Mouse (Mus musculus) embryo, embryonic 10 days (tissue): Measurements from ENCODE around the gene Mnd1.

Experiments
- DNase-seq: peaks from one replicate; pipeline ENCODE4 v3.0.0-alpha.2; 2015; ENCODE audit warnings: low spot score

Gene Mnd1

DNA sequence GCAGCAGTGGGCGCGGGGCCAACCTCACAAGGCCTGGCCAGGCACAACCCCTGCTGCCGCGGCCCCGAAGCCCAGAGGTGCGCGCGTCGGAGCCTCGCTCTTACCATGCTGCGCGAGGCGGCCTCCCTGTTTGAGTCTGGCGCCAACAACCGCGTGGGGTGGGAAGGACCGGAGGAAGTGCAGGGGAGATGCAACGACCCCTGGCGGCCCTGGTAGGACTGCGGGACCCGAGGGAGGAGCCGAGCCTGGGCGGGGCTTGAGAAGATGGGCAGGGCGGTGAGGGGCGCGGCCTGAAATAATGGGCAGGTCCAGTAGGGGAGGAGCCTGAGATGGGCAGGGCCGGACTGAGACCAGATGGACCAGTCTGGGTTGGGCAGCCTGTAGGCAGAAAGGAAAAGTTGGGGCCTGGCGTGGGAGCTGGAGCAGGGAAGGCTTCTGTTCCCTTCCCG is at the start of gene Mnd1:
Gene Mnd1 (minus strand): TSS at position 229 of the 449 bp plus-strand sequence.
- DNase-seq: peak; percentile 99

DNA sequence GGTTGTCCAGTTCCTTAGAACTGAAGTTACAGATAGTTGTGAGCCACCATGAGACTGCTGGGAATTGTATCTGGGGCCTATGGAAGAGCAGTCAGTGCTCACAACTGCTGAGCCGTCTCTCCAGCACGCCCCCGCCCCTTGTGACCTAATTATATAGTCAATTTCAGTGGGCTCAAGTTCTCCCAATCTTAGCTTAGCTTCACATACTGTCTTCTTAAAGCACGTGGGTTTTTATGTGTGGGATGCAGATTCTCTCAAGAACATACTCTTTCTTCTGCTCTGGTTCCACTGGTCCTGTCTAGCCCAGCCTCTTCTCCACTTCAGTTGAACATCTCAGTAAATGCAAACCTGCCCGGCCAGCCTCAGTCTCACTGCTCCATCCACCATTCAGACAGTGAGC is 49.1 kb upstream of the Mnd1 start:
- no peak for DNase-seq

DNA sequence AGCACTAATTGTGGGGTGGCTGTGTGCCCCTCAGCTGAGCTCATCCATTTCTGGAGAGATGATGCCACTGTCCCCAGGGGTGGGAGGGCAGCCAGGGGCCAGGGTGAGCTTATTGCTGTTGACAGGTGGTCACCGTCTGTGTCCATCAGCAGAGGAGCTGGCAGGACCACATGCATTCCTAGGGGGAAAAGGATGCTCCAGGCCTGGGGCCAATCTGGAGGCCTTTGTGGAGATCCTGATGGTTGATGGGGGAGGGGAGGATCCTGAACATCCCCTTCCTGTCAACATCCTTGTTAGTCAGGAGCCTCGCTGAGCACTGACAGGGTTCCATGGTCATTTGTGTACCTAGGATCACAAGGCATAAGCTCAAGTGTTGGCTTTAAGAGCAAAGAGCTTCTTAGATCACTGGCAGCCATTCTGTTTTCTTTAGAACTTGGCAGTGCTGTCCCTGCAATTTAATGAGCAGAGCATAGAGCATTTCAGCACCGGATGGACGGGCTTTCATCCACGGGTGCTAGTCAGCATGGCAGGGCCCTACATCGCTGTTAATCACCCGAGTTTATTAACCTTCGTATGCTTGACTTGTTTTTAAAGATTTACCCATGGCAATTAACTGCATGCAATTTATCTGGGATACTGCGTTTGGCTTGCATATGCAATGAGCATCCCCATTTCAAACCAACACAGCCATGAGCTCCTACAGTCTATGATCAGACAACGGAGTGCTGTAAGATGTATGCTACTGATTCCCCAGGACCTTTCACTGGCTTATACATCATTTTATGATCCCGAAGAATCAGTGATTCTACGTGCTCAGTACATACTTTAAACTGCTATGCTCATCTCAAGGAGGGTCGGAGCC is 45.2 kb upstream of the Mnd1 start:
- DNase-seq: peak; percentile 32

DNA sequence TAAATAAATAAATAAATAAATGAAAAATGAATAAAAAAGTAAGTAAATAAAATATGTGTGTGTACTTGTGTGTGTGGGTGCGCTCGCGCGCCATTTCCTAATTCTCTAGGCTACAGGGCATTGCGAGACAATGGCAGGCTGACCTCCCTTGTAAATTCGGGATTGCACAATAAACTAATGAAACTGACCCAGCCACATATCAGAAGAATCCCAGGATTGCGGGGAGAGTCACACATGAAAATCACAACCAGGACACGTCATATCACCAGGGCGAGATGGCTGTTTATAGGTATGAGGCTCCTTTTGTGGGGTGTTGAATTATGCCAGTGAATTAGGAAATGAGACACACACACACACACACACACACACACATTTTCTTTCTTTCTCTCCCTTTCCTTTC is 43.9 kb upstream of the Mnd1 start:
- DNase-seq: no peak

DNA sequence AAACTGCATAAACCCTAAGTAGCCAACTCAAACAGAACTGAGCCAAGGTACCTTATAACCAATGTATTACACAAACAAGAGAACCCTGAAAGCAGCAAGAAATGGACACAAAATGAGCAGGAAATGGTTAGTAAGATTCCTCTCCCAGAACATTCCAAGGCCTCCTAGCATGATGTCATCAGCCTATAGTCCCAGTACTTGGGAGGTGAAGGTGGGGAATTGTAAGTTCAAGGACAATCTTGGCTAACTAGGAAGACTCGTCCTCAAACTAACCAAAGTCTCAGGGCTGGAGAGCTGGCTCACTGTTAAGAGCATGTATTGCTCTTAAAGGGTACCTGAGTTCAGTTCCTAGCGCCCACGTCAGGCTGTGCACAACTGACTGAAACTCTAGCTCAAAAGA is 42.6 kb upstream of the Mnd1 start:
- no peak for DNase-seq

DNA sequence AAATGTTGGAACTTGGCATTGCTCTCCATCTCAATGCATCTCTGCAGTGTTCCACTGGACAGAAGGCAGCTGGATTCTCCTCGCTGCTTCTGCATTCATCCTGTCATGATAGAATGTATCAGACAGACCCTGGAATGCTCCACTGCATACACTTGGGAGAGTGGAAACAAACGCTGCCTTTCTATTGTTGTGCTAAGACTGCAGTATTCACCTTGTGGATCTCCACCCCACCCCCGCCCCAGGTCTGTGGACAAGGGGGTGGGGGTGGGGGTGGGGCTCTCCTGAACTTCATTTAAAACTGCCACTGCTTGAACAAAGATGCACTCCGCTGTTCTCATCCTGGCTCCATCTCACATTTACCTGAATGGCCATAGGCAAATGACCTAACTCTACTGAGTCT is 38.3 kb upstream of the Mnd1 start:
- DNase-seq: no peak

DNA sequence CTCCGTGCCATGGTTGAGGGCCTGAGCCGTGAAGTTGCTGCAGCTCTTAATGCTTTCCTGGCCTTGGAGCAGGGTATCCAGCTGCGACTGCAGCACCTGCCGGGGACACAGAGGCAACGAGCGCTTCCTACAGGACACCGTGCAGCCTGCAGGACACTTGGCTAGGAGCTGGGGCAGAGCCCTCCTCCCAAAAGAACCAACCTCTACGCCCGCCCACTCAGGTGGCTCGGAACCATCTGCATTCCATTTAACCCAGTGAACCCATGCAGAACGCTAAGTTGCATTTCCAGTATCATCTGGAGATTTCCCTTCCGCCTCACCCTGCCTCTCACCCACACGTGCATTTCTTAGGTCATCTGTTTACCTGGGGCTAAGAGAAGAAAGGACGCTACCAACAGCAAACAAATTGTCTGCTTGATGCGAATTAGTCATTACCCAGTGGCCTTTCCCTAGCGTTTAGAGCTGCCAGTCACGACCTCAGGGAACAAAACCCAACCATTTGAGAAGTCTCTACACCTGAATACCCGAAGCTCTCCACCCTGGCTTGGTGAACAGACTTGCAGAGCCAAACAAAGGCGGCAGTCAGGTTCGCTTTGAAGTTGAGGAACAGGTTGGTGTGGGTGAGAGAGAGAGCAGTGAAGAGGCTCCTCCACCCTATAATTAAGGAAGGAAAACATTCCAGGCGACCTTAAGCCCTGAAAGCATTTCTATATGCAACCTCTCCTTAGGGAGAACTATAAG is 35.7 kb upstream of the Mnd1 start:
- DNase-seq: peak; percentile 41

DNA sequence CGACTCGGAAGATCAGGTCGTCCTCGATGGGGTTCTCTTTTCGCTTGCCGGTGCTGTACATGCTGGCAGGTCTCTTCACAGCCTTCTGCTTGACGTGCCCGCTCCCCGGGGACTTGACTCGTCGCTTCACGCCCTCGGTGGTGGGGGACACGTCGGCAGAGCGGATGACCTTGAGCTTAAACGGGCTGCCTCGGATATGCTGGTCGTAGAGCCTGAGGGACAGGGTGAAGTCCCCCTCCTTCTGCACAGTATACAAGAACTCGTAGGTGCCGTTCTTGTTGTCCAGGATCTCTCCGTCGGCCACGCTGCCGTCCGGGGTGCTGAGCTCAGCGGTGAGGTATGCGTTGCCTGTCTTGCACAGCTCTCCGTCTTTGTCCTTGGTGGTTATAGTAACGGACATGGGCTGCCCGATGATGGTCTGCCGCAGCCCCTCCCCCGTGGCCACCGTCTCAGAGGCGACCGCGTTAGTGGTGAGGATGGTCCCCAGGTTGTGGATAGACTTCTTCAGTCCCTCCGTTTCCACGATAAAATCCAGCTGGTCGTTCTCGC is 35.0 kb upstream of the Mnd1 start:
- DNase-seq: peak; percentile 52

DNA sequence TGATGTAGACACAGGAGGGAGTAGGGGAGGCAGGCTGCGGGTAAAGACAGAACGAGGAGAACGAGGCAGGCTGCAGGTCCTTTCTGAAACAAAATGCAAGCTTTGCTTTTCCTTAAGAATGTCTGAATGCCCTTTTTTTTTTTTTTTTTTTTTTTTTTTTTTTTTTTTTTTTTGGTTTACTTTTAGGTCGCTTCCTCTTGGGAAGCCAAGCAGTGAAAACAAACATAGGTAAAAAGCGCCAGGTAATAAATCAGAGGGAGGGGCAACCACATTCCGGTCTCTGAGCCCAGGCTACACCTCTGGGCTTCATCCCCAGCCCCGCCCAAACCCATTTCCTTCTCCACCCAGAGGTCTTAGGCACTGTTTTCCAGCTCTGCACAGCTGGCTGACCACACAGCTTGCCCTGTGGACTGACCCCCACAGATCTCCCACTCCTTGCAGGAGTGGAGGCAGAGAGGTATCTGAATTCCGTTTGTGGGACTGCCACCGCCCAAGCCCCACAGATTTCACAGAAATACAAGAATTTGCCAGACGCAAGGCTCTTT is 34.1 kb upstream of the Mnd1 start:
- DNase-seq: no peak

DNA sequence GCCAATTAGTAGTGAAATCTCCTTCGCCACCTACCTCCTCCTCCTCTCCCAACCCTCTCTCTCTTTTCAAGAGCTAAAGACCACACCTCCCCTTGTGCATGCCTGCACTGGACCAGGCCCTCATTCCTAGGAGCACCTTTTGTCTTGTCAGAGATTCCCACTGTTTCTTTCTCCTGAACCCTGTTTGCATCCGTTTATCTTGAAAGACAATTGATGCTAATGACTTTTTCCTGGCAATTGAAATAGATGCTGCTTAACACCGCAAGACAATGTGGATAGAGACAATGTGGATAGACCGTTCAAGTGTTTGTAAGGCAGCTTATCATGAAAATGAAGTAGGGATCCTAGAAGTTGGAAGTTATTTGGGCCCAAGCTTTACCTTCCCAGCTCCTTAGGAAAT is 26.1 kb upstream of the Mnd1 start:
- DNase-seq: no peak

DNA sequence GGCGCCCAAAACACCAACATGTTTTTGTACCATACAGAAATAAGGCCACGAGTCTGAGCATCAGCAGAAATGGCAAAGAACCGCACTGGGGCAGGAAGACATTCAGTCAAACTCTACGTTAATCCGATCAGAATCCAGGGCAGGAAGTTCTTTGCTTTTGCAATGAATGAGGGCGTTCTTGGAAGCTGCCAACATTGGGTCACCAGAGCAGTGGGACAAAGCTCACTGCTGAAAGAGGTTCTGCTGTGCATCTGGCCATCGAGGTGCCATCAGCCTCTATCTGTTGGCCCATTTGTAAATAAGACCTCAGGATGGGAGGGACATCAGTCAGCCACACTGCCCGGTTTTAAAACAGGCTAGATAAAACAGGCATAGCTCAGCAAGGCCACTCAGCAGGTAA is 25.5 kb upstream of the Mnd1 start:
- DNase-seq: no peak

DNA sequence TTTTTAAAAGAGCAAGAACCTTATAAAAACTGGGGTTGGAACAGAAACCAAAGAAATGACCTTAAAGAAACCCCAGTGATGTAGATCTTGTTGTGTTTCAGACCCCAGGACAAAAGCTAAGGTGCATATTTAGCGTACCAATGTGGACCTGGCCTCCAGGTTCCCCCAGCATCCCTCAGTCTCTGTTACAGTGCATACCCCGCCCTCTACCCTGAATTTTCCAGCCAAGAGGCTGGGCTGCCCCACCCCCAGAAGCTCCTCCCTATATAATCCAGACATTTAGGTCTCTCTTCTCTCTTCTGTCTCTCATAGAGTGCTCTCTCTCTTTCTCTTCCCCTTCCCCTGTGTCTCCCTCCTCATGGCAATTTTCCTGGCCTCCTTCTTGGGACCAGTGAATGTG is 24.7 kb upstream of the Mnd1 start:
- no peak for DNase-seq

DNA sequence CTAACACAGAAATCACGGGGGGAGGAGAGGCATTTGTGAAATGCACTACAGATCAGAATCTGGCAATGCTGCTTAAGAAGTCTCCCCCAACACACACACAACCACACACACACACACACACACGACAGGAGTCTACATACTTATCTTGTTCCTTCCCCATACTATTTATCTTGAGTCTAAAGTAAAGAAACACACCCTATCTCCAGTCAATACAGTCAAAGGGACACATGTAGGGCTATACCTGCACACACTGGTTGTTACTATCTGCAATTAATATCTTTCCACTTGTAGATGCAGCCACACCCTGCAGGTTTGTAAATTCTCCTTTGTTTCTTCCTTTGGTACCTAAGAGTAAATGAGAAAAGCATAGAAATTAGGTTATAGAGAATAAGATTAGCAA is 22.2 kb upstream of the Mnd1 start:
- no peak for DNase-seq

DNA sequence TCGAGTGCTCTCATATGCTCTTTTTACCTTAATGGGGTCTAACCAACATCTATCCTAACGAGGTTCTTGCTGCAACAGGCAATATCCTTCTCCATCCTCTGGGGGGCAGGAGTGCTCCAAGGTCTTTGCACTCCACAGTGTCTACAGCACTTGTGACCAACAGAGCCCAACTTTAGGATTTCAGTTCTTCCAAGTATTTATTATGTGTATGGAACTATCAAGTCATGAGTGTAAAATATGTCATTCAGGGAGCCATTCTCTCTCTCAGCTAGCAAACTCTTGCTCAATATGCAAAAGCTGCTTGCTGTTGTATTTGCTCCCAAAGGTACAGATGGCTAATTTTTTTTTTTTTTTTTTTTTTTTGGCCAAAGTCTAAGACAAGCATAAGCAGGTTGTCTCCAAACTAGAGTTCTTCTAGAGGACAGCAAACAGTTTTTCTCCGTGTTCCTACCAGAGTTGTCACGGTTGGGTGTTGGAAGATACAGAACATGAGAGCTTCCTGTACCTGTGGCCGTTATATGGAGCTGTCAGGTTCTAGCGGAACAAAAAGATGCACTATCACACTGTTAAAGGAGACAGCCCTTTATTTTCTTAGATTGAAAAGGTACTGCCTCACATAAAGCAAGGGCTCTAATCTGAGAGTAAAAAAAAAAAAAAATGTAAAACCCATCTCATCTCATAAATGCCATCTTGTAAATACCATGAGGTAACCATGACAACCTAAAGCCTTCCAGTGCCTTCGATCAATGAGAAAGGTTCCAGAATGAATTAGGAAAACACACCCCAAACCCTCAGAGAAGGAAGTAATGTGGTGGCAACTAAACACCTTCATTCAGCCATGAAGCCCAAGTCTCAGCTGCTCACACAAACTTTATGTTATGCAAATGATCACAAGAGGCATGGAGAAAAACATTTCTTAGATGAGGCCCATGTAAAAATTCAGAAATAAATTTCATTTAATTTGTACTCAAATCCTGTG is 20.0 kb upstream of the Mnd1 start:
- DNase-seq: peak; percentile 90

DNA sequence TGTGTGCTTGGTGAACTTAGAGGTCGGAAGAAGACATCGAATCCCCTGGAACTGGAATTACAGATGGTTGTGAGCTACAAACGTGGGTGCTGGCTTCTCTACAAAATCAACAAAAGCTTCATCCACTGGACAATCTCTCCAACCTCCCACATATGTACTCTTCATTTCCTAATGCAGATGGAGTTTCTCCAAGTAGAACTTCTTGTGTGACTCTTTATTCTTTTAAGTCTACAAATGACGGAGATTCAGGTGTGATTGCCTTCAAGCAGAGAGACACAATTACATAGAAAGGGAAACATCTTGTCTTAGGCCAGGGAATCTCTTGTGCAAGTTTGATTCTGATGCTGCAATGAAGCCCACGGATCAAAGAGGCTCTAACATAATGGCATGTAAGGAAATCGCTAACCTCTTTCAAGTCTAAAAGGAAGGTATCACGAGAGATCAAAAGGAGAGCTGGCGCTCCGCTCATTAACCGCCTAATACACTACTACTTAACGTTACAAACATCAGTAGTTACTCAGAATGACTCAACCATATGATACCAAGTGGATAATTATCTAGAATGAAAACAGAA is 18.1 kb upstream of the Mnd1 start, which contains the start of gene Gm6525:
Gene Gm6525 (plus strand): TSS at position 524 of the 574 bp plus-strand sequence.
- DNase-seq: no peak

DNA sequence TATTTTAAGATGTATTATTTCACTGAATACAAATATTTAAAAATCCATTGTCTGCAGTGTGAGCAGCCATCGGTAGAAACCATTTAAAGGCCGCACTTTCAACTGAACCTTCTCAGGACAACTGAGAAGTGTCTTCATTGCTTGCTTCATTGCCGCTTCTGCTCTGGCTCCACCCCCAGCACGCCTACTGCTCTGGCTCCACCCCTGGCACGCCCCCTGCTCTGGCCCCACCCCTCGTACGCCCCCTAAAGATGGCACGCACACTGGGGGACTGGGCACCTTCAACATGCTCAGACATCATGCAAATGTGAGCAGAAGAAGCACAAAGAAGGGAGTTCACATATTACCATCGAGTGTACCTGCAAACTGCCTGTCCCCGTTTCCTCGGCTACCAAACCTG is 16.8 kb upstream of the Mnd1 start:
- DNase-seq: no peak

DNA sequence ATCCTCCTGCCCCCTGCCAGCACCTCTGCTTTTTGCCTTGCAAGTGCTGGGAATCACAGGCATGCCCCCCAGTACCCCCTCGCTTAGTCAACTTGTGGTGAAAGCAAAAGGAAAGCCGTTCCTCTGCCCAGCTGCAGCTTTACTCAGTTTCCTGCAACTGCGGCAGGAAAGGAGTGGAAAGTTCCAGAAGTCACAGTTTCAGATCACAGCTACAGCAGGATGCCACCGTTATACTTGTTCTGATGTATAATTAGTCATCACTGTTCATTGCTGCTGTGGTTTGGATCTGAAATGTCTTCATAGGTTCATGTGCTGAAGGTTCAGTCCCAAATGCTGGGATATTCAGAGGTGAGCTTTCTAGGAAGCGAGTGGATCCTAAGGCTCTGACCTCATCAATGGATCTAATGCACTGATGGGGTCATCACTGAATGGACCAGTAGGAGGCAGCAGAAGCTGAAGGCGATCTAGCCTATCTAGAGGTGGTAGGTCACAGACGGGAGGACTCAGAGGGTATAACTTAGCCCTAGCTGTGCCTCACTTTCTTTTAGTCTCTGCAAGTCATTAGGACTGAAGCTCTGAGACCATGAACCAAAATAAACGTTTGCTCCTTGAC is 13.9 kb upstream of the Mnd1 start:
- no peak for DNase-seq

DNA sequence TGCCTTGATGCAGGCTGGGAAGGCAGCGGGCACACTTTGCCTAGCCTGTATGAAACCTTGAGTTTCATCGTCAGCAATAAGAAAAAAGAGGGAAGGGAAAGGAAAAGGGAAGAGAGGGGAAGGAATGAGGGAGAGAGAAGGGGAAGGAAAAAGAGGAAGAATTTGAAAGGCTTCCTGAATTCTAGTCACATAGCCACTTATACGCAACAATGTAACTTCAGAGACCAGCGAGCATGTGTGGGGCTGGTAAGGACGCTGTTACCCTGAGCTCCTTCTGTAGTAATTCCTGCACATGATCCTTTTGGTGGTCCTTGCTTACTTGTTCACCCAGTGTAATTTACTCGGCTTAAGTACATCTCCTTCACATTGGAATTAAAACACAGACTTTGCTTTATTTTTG is 13.4 kb upstream of the Mnd1 start:
- DNase-seq: no peak

DNA sequence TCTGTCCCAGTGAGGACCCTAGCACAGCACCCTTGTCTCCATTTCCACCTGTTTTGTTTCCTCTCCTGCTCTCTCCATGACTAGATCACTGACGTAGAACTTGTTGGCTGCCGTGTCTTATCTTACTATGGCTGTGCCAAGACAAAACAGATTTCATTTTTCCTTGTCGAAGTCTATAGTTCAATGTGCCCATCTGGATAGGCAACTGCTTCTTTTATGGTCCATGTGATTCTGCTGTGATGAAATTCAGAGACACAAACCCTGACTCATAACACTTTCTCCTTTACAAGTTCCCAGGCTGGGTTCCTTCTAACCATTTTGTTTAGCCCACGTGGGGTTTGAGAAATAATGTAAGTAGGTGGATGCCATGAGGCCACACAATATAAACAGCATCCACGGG is 10.5 kb upstream of the Mnd1 start:
- DNase-seq: no peak

DNA sequence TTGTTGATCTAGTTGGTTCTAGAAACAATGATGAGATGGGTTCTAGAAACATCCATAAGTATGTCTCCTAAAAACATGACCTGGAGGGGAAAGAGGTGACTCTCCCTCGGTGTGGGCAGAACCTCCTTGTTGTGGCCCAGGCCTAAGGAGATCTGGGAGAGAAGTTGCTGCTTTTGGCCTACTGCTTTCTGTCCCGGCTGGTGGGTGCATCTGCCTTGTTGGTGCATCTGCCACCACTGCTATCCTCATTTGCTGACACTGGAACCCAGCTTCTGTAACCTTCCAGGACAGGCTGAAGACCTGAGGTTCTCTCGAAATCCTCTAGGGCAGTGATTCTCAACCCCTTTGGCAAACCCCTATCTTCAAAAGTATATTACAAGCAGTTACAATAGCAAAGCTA is 9.8 kb upstream of the Mnd1 start:
- no peak for DNase-seq
